Mouse (Mus musculus): ENCODE results near the gene Pigs. TPM values are rescaled to one million over a fixed set of nuclear protein-coding genes. Genes with fewer than 3 reads are reported as not detected.

The Pigs gene
- polyA plus RNA-seq (2012; rRNA removed) = 69.1 and 79.1 TPM in 2 replicates

- no peaks in the 10 kb centered on the region for H3K27me3 ChIP-seq (replicated peaks; ENCODE audit: control insufficient read depth, insufficient read depth, low read length)
- TF ChIP-seq POLR2A (IDR thresholded peaks at IDR 0.05; ENCODE audit: low read depth, low read length) (peak; percentile 7), CTCF (conservative IDR thresholded peaks at IDR 0.05; ENCODE audit: insufficient read depth, insufficient read length, low read depth, low read length) (no peak)
- peak within 1 kb of the TSS; percentile 34; the same call in 1 of the 2 replicates for H3K27ac ChIP-seq (ENCODE audit: insufficient read depth, low read depth, low read length)
- DNase-seq = peak; percentile 99
- H3K36me3 ChIP-seq (ENCODE audit: control insufficient read depth, insufficient read depth, low read length) = no peaks in the 10 kb centered on the region
- peak within 1 kb of the TSS; percentile 83 for H3K4me3 ChIP-seq (ENCODE audit: insufficient read depth, low read depth, low read length)
- WGBS = 9% methylated on average over 37 of the region's 37 CpGs
- H3K4me1 ChIP-seq (ENCODE audit: control insufficient read depth, insufficient read depth, low read length) = peaks cover 9% of the 10 kb centered on the region; the same call in 1 of the 2 replicates
Measured at GRCm38 (mm10) chr11:78327634-78328511, at the start of gene Pigs. Gene Pigs (plus strand): TSS chr11:78328415.

DNA sequence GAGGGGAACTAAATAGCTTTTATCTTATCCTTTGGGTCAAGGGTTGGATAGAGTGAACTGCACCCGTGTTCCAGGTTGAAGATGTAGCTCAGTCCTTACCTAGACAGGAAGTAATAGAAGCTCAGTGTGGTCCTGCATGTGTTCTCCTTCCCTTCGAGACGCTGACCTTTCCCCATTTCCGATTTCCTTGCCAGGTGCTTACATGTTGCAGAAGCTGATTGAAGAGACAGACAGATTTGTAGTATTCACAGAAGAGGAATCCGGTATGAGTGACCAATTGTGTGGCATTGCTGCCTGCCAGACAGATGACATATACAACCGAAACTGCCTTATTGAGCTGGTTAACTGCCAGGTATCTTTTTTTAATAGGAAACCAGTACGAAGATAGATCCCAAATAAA is 49.4 kb upstream of the Pigs start:
- H3K4me1 ChIP-seq (ENCODE audit: control insufficient read depth, insufficient read depth, low read length) = no peaks in the 10 kb centered on the region
- 74% methylated on average over 7 of the region's 7 CpGs for WGBS
- H3K4me3 ChIP-seq (ENCODE audit: insufficient read depth, low read depth, low read length) = no peak overlapping the region
- no peak for DNase-seq
- TF ChIP-seq CTCF (conservative IDR thresholded peaks at IDR 0.05; ENCODE audit: insufficient read depth, insufficient read length, low read depth, low read length) = no peak
- TF ChIP-seq POLR2A (IDR thresholded peaks at IDR 0.05; ENCODE audit: low read depth, low read length) = no peak
- H3K27ac ChIP-seq (ENCODE audit: insufficient read depth, low read depth, low read length) = no peak overlapping the region
- no peaks in the 10 kb centered on the region for H3K27me3 ChIP-seq (replicated peaks; ENCODE audit: control insufficient read depth, insufficient read depth, low read length)
- H3K36me3 ChIP-seq (ENCODE audit: control insufficient read depth, insufficient read depth, low read length) = peaks cover 26% of the 10 kb centered on the region

DNA sequence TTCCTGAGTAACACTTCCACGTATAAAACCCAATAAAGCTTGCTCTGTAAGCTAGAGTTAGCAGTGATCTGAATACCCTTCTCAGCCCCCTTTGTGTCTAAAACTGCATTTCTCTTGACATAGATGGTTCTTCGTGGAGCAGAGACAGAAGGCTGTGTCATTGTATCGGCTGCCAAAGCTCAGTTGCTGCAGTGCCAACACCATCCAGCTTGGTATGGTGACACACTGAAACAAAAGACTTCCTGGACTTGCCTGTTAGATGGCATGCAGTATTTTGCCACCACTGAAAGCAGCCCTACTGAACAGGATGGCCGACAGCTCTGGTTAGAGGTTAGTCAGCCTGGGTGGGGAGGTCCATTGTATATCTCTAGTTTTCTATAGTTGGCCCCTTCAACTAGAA is 48.6 kb upstream of the Pigs start:
- Histone ChIP-seq H3K36me3 (ENCODE audit: control insufficient read depth, insufficient read depth, low read length) (peaks cover 24% of the 10 kb centered on the region), H3K27me3 (replicated peaks; ENCODE audit: control insufficient read depth, insufficient read depth, low read length) (no peaks in the 10 kb centered on the region), H3K4me1 (ENCODE audit: control insufficient read depth, insufficient read depth, low read length) (no peaks in the 10 kb centered on the region), H3K27ac (ENCODE audit: insufficient read depth, low read depth, low read length) (no peak overlapping the region), H3K4me3 (ENCODE audit: insufficient read depth, low read depth, low read length) (no peak overlapping the region)
- DNase-seq = no peak
- WGBS = 79% methylated on average over 4 of the region's 4 CpGs
- TF ChIP-seq POLR2A (IDR thresholded peaks at IDR 0.05; ENCODE audit: low read depth, low read length) (no peak), CTCF (conservative IDR thresholded peaks at IDR 0.05; ENCODE audit: insufficient read depth, insufficient read length, low read depth, low read length) (no peak)

- Histone ChIP-seq H3K4me1 (ENCODE audit: control insufficient read depth, insufficient read depth, low read length) (no peaks in the 10 kb centered on the region), H3K27ac (ENCODE audit: insufficient read depth, low read depth, low read length) (no peak overlapping the region), H3K27me3 (replicated peaks; ENCODE audit: control insufficient read depth, insufficient read depth, low read length) (no peaks in the 10 kb centered on the region), H3K4me3 (ENCODE audit: insufficient read depth, low read depth, low read length) (no peak overlapping the region), H3K36me3 (ENCODE audit: control insufficient read depth, insufficient read depth, low read length) (peaks cover 26% of the 10 kb centered on the region)
- 80% methylated on average over 7 of the region's 7 CpGs for WGBS
- TF ChIP-seq CTCF (conservative IDR thresholded peaks at IDR 0.05; ENCODE audit: insufficient read depth, insufficient read length, low read depth, low read length) (no peak), POLR2A (IDR thresholded peaks at IDR 0.05; ENCODE audit: low read depth, low read length) (no peak)
- no peak for DNase-seq
Measured at GRCm38 (mm10) chr11:78289146-78289763, 39.0 kb upstream of the Pigs start.

- TF ChIP-seq POLR2A (IDR thresholded peaks at IDR 0.05; ENCODE audit: low read depth, low read length) (no peak), CTCF (conservative IDR thresholded peaks at IDR 0.05; ENCODE audit: insufficient read depth, insufficient read length, low read depth, low read length) (no peak)
- H3K4me1 ChIP-seq (ENCODE audit: control insufficient read depth, insufficient read depth, low read length) = no peaks in the 10 kb centered on the region
- 89% methylated on average over 4 of the region's 4 CpGs for WGBS
- H3K27me3 ChIP-seq (replicated peaks; ENCODE audit: control insufficient read depth, insufficient read depth, low read length) = no peaks in the 10 kb centered on the region
- H3K27ac ChIP-seq (ENCODE audit: insufficient read depth, low read depth, low read length) = no peak within 1 kb of the TSS
- peaks cover 16% of the 10 kb centered on the region for H3K36me3 ChIP-seq (ENCODE audit: control insufficient read depth, insufficient read depth, low read length)
- no peak within 1 kb of the TSS for H3K4me3 ChIP-seq (ENCODE audit: insufficient read depth, low read depth, low read length)
- no peak for DNase-seq
Measured at GRCm38 (mm10) chr11:78290654-78291053, 37.6 kb upstream of the Pigs start, which contains the start of gene BC030499. Gene BC030499 (plus strand): TSS chr11:78290841.

GRCm38 (mm10) chr11:78294585-78294984 is 33.6 kb upstream of the Pigs start:
- Histone ChIP-seq H3K27me3 (replicated peaks; ENCODE audit: control insufficient read depth, insufficient read depth, low read length) (no peaks in the 10 kb centered on the region), H3K4me1 (ENCODE audit: control insufficient read depth, insufficient read depth, low read length) (no peaks in the 10 kb centered on the region), H3K36me3 (ENCODE audit: control insufficient read depth, insufficient read depth, low read length) (no peaks in the 10 kb centered on the region; the same call in 1 of the 2 replicates), H3K27ac (ENCODE audit: insufficient read depth, low read depth, low read length) (no peak overlapping the region), H3K4me3 (ENCODE audit: insufficient read depth, low read depth, low read length) (no peak overlapping the region)
- TF ChIP-seq CTCF (conservative IDR thresholded peaks at IDR 0.05; ENCODE audit: insufficient read depth, insufficient read length, low read depth, low read length) (no peak), POLR2A (IDR thresholded peaks at IDR 0.05; ENCODE audit: low read depth, low read length) (no peak)
- 81% methylated on average over 6 of the region's 6 CpGs for WGBS
- DNase-seq = no peak

GRCm38 (mm10) chr11:78300917-78301316 is 27.3 kb upstream of the Pigs start:
- Histone ChIP-seq H3K27ac (ENCODE audit: insufficient read depth, low read depth, low read length) (no peak overlapping the region), H3K27me3 (replicated peaks; ENCODE audit: control insufficient read depth, insufficient read depth, low read length) (no peaks in the 10 kb centered on the region), H3K4me1 (ENCODE audit: control insufficient read depth, insufficient read depth, low read length) (no peaks in the 10 kb centered on the region), H3K36me3 (ENCODE audit: control insufficient read depth, insufficient read depth, low read length) (no peaks in the 10 kb centered on the region), H3K4me3 (ENCODE audit: insufficient read depth, low read depth, low read length) (peak overlapping the region; percentile 34)
- DNase-seq = no peak
- TF ChIP-seq CTCF (conservative IDR thresholded peaks at IDR 0.05; ENCODE audit: insufficient read depth, insufficient read length, low read depth, low read length) (no peak), POLR2A (IDR thresholded peaks at IDR 0.05; ENCODE audit: low read depth, low read length) (no peak)
- WGBS = 66% methylated on average over 7 of the region's 7 CpGs
